Mouse (Mus musculus) cerebellum, postnatal 36 days (tissue): Measurements from ENCODE around the gene Nthl1.

Experiments
- DNase-seq, 2 experiments: peaks; one replicate each; pipeline ENCODE4 v3.0.0; 2021 to 2022; ENCODE audit warnings: mixed read lengths in 2 of 2

The Nthl1 gene

DNA sequence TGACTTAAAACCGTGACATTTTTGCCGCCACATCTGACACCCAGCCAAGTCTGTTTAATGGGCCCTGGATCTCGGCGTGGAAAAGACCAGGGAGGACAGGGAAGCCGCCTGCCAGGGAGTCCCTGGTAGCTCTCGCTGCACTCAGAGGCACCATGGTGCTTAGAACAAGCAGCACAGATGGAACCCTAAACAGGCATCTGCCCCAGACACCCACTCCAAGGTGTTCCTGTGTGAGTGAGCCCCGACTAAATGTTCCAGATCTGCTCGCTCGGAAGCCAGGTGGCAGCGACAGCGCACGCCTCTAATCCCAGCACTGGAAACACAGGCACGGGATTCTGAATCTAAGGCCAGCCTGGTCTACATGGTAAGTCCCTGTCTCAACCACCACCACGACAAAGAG, 2.4 kb upstream of the Nthl1 start:
- no peak for DNase-seq

DNA sequence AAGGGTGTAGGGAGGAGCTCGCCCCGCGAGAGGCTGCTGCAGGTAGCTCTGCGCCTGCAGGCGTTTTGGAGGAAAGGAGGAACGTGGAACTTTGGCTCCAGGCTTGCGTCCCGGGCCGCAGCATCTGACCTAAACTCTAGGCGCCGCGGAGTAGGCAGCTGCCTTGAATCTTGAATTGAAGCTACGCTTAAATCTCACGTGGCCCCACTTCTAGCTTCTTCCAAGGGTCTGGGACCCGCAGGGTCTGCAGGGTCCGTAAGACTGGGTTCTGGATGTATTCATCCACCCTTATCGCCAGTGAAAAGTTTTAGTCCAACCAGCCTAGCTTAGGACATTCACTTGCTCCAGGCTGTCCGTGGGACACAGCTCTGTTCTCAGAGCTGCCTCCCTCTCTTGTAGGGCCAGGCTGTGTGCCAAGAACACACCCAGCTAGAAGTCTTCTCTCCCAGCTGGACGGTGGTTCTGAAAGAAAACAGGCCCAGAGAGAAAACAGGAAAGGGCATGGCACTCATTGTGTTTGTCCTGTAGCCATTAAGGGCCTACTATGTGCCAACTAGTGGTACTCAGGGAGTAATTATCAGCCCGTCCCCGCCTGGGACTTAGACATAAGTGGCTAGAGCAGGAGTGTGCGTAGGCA, 451 bp downstream of the Nthl1 start:
- DNase-seq: peak in 1 of 2 experiments; percentile 33

DNA sequence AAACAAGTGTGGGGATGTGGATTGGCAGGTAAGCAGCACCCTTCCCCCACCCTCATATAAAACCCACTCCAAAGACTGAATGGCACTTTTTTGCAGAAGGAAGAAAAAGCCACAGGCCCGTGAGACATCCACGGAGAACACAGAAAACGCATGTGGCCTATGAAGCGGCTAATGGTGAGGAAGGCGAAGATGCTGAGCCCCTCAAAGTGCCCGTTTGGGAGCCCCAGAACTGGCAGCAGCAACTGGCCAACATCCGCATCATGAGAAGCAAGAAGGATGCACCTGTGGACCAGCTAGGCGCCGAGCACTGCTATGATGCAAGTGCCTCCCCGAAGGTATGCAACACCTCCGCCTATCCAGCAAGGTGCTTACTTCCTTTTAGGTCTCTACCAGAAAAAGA, 1.4 kb downstream of the Nthl1 start:
- no peak for DNase-seq

DNA sequence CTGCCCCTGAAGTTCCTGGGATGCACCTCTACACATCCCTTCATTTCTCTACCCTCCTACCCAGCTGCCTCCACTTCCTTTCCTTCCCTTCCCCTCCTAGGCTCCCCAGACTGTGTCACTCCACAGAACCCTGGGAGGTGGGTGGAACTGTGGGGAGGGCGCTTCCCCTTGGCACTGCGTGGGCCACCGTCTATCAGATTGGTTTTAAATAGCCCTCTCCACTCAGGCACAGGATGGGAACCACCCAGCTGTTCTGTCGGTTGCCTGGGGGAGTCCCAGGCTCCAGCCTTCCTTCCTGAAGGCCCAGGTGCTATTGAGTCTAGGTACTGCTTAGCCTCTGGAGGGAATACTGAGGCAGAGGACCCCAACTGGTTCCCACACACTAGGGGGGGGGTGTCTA, 2.5 kb downstream of the Nthl1 start:
- no peak for DNase-seq

DNA sequence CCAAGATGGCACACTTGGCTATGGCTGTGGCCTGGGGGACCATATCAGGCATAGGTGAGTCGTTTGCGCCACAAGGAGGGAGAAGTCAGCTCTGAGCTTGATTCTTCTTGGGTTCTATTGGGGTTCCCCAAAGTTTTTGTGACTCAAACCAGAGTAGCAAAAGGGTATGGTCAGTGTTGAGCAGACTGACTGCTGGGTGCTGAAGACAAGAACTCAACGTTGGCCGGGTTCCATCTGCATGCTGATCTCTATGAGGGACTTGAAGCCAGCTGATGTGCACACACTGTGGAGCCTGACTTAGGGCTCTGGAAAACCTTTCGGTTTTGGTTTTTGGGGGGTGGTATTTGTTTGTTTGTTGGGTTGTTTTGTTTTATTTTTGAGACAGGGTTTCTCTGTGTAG, 3.2 kb downstream of the Nthl1 start:
- no peak for DNase-seq

DNA sequence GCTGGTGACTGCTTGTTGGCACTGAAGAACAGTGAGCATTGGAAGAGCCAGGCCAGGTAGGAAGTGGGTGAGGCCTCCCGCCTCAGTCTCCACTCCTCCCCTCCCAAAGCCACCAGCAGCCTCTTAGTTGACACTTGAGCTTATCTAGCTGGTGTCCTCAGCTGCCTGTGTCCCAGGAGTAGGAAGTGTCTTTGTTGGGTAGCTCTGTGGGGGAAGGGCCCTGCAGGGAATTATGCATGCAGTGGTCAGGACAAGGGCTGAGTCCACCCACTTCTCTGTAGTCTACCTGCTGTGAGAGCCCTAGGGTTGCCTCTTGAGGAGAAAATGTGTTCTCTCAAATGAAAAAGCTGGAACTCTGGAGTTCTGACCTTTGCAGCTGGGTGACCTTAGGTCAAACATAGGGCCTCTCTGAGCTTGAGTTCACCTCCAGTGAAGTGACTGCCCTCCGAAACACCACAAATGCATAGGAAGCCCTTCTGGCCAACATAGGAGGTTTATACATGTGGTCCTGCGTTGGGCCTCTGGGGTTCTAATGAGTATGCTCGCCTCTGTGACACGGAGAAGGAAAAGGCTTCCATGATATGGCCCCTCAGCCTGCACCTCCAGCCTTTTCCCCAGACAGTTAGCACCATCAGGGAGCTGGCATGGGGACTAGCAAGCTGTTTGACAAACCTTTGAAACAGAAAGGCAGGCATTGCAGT, 4.5 kb downstream of the Nthl1 start:
- no peak for DNase-seq

DNA sequence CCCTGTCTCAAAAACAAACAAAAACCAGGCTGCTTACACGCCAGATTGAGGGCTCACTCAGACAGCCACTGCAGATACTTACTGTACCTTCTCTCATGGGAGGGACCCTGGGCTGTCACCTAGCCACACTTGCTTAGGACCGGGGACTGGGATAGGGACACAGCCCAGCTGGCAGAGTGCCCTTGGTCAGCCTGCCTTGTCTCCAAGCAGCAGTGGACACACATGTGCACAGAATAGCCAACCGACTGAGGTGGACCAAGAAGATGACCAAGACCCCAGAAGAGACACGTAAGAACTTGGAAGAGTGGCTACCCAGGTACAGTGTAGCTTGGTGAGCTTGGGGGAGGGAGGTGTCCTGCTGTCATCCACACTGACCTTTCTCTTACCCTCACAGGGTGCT, 5.7 kb downstream of the Nthl1 start:
- no peak for DNase-seq

DNA sequence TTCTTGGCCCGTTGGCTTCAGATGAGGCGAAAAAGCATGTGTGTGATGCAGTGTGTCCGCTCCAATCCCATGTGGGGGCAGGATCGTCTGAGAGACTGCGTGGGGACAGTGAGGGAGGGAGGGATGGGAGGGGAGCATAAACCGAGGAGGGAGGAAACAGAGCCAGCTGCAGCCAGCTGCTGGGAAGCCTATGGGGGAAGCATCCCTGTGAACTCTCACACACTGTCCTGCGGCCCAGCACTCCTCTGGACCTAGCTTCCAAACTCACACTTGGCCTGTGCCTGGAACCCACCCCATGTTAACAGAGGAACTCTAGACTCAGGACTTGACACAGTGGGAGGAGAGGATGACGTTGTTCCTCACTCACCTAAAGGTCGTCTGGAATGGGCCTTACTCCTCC, 6.4 kb downstream of the Nthl1 start:
- no peak for DNase-seq

DNA sequence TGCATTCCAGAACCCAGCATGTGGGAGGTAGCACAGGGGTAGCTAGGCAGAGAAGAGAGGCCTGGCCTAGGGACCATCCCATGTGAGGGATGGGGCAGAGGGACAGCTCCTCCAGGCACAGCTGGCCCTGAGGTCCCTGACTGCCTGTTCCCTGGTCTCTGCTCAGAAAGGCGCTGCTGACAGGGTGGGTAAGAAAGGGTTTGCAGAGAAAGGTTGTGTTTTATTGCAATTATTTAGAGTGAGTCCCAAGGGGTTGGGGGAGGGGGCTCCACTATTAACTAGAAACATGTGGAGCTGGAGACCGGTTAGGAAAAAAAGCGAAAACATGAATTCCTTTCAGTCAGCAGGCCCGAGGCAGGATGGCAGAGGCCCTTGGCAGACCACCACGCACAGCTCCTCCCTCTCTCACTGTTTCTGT, 7.1 kb downstream of the Nthl1 start:
- no peak for DNase-seq

DNA sequence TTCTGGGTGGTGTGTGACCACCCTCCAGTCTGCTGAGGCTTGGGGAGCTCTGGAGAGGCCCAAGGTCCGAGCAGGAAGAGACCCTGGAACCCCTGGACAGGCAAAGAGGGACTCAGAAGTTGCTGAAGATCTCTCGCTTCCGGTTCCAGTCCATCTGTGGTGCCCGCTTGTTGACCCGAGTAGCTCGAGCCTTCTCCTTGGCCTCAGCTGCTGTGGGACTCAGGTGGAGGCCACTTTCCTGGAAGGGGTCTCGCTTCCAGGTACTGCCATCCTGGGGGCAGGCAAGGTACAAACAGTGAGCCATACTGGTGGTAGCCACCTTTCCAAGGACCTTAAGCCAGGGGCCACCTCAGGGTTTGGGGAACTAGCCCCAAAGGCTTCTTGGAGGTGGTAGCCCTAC, 7.6 kb downstream of the Nthl1 start:
- no peak for DNase-seq

DNA sequence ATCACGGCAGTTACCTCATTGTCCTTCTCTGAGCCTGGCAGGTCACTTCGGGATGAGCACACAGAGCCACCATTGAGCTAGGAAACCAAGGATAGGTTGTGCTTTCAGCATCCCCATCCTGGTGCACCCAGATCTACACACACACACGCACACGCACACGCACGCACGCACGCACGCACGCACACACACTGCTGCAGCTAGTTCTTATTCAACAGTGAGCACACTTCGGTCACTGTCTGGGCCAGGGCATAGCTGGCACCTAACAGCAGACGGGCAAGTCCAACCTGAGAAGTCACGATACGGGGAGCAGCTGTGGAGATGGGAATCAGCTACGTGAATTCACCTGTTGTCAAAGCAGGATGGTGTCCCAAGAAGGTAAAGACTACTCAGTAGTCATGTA, 8.1 kb downstream of the Nthl1 start:
- no peak for DNase-seq

DNA sequence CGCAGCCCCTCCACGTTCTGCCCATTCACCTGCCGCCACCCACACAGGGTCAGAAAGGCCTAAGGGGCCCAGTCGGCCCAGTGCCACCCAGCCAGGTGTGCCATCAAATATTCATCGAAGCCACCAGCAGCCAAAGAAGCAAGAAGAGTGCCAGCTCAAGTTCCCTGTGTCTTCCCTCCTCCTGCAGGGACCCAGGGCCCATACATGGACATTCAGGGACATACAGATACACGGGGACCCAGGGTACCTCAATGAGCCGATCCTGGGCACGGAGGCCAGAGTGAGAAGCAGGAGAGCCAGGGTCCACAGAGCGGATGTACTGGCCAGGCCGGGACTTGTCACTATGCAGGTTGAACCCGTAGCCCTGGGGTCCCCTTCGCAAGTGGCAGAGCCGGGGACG, 9.5 kb downstream of the Nthl1 start:
- no peak for DNase-seq

DNA sequence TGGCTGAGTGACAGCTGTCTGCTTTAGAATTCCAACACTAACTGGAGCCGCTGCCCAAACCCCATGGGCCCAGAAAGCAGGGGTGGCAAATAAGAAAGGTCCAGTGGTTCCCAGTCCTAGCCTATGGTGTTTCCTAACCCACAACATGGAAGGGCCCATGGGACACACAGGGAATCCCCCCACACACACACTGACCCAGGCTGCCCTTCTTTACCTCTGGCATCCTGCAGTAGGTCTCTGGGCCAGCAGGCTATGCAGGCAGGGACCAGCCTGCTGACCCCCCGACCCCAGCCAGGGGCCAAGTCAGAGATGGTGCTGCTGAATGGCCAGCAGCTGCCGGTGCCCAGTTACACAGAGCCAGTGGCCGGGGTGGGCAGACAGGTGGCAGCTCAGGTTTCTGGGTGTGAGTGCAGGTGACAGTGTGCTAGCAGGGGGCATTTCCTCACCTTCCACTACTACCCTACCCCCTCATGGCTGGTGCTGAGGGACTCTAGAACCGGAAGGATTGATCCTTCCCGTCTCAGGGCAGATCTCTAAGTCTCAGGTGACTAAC, 10.4 kb downstream of the Nthl1 start:
- no peak for DNase-seq

DNA sequence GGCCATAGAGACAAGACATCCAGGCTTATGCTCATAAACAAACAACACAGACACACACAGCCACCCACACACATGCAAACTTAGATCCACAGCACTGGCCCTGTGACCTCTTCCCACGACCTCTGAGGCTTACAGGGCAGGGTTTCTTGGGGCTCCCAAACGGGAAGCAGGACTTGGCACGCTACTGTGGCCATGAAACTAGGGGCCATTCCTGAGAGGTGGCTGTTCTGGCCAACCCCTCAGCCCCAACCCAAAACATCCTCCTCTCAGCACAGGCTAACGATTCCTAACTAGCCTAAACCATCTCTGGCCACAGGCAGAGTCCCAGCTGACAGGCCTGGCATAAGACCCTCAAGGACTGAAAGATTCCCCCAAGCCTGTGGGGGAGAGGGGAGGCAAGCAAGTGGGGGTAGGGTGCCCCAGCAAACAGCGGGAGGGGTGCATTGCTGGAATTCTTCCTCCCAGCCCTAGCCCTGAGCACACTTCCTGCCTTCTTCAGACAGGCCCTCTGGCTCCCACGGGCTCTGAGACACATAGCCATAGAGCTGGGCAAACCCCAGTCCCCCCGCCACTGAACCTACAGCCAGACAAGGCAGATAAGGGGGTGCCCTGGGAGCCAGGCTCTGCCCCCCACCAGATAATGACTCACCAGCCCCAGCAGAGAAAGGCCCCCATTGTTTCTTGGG, 11.7 kb downstream of the Nthl1 start:
- DNase-seq: no peak

DNA sequence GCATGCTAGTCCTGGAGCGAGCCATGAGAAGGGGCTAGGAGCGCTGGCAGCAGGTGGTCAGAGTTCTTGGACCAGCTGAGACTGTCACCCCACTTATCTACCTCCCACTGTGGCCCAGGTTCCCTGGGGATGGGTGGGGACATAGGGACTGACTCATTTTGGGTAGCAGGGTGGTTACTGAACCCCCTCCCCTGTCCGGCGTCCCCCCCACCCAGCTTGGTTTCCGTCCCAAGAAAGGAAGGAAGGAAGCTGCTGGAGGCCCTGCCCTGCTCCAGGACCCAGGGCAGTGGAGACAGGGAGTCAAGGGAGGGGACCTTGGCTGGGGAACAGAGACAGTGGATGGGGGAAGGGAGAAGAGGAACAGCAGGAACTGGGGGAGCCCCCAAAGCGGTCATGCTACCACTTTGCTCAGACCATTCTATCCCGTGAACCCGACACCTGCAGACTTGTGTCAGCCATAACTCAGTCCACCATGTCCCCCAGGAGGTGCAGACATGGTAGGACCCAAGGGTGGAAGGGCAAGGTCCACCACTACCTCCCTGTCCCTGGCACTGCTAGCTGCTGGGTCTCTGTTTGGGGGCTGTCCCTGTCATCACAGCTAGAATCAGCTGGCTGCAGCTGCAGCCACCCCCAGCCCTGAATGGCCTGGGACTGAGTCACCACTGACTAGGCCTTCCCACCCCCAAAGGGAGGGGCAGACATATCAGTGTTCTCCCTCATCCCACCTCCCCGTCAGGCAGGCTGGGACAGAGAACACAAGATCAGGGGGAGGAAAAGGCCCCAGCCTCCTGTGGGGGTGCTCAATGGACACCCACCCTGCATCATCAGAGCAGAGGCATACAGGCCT, 12.6 kb downstream of the Nthl1 start:
- no peak for DNase-seq

DNA sequence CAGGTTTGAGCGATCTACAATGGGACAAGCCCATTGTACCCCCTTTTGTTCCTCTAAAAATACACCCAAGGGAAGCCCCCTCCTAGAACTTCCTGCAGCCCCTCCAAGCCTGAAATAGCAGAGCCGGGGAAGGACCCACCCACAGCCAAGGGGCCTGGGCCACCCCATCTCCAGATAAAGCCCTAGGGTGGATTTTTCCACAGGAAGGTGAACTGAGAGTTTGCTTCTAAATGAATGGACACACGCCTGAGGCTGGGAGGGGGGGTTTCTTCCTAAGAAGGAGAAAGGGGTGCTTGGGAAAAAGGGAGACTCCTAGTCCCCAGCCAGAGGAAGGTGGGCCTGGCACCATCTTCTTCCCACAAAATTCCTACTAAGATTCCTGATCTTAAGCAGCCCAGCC, 13.4 kb downstream of the Nthl1 start:
- no peak for DNase-seq

DNA sequence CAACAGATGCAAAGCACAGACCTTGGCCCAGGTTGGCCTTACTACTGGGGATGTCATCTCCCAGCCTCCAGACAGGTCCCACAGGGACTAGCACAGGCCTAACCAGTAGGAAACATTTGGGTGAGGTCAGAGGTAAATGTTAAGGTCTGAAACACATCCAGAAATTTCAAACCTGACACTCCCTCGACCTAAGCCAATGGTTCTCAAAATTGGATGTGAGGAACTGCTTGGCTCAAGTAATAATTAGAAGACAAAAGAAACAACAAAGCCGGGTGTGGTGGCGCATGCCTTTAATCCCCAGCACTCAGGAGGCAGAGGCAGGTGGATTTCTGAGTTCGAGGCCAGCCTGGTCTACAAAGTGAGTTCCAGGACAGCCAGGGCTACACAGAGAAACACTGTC, 13.9 kb downstream of the Nthl1 start:
- DNase-seq: no peak

DNA sequence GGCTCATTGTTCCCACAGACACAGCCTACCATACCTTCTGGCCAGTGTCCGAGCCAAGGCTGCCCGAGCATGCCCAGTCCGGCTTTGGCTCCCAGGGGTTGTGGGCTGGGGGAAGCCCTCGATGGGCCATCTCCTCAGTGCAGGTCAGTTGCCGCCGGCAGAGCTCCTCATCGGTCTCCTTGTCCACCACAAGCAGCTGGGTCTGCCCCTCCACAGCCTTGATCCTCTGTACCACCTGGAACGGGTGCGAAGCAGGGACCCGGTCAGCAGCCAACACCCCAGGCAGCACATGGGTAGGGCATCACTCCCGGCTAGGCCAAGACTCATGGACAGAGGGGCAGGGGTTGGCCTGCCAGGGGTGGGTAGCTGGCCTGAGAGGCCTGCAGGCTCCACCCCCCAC, 15.0 kb downstream of the Nthl1 start:
- DNase-seq: peak in 1 of 2 experiments; percentile 39

DNA sequence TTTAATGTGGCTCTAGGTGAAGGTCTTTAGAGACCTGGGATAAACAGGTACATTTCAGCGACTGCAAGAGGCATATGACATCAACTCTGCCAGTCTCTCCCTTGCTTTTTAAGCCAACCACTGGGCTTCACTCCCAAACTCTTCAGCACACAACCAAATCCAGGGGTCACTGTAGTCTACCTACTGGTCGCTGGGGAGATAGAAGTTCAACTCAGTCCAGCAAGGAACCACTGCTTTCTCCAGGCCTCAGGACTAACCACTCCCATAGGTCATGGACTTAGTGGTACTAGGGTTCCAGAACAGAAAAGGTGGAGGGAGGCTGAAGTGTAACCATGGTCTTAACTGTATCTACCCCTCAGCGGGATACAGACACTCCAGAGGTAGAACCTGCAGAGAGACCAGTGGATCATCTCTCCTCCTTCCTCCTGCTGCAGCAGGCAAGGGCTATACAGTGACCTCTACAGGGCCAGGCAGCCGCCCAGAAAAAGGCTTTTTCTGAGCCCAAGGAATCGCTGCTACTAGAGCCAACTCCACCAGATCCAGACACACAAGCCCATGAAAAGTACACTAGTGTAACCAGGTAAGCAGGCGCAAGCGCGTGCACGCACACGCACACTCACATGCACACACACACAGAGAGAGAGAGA, 16.4 kb downstream of the Nthl1 start:
- DNase-seq: peak; percentile 51 to 56

DNA sequence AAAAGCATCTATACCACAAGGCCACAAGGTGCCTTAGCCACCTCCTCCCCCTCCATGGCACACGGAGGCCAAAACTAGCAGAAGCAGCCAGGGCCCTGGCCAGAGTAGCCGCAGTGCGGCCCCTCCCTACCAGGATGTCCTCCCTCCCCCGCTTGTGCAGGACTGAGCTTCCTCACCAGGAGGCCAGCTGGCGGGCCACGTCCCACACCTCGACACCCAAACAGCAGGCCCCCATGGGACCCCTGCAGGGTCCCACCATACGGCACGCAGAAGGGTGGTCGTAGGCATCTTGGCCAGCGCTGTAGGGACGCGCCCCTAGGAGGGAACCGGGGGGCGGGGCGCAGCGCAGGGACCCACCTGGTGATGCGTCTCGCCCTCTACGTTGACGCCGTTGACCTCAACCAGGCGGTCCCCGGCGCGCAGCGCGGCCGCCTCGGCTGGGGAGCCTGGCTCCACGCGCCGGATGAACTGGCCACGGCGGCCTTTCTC, 17.1 kb downstream of the Nthl1 start:
- peak; percentile 68 to 72 for DNase-seq

DNA sequence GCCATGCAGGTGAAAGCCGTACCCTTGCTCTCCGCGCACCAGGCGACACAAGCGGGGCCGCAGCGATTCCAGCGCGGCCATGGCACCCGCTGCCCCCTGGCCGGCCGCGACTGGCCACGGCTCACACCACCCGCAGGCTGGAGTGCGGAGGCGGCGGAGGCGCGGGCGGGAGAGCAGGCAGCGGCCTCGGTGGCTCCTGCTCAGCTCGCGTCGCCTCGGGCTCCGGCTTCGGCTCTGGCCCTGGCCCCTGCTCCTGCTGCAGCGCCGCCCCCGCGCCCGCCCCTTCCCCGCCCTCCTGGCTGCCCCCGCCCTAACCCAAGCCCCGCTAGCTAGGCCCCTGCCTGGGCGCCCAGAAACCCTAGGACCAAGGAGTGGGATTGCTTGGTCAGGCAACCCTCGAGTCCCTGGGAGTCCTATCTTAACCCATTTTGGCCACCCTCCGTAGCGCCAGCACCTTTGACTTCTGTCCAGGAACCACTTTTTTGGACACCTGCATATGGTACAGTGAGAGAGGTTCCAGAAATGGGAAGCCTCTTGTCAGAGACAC, 17.7 kb downstream of the Nthl1 start, which contains the start of gene Slc9a3r2:
TSS of gene Slc9a3r2 (minus strand) at position 258 of the 547 bp plus-strand sequence.
- peak; percentile 74 to 76 for DNase-seq

DNA sequence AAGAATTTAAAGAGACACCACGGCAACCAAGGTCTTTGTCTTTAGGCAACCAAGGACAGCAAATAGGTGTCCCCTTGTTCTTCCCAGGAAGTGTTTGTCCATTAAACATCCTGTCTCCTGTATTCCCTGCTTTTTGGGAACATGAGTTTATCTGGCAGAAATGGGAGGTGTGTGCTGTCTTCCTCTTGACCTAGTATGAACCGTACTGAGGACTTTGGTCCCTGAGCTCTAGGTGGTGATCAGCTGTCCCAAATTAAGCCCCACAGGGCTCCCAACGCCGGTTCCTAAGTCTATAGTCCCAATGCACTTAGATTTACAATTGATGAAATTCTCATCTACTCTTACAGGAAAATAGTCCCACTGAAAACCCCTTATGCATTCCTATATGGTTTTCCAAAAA, 18.3 kb downstream of the Nthl1 start:
- no peak for DNase-seq
